Mouse (Mus musculus): ENCODE results near the gene Sh3pxd2b. TPM values are rescaled to one million over a fixed set of nuclear protein-coding genes. Genes with fewer than 3 reads are reported as not detected.
A peak's percentile ranks its signal among the peaks of the same experiment; 100 is the strongest.

Gene Sh3pxd2b
- polyA plus RNA-seq, 1 experiment from 2014 or later = 17.2 TPM

DNA sequence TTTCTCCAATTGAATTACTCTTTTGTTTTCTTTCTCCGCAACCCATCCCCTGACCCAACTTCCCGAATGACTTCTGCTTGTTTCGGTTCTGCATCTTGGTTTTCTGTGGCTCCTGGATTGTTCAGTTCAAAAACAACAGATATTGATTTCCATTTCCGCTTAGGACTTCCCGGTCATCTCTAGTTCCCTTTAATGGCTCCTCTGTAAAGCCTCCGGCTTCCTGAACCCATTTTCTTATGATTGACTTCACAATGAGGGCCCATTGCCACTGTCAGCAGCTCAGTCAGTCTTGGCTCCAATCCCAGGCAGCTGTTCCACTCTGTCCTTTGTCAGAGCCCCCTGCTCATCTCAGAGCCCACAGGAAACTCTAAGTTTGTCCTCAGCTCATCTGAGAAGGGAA is 16.5 kb upstream of the Sh3pxd2b start:
- 51% methylated on average over 6 of the region's 6 CpGs for WGBS
- Histone ChIP-seq H3K4me2 (ENCODE audit: low read depth, low read length) (no peak overlapping the region), H3K36me3 (replicated peaks; ENCODE audit: control insufficient read depth, insufficient read depth, low read depth, low read length) (no peaks in the 10 kb centered on the region), H3K27me3 (ENCODE audit: control insufficient read depth, insufficient read depth, low read length) (no peaks in the 10 kb centered on the region), H3K9me3 (replicated peaks; ENCODE audit: control insufficient read depth, low read length) (no peaks in the 10 kb centered on the region), H3K4me1 (ENCODE audit: control insufficient read depth, insufficient read depth, low read length) (no peaks in the 10 kb centered on the region), H3K4me3 (ENCODE audit: low read depth, low read length) (no peak overlapping the region), H3K9ac (replicated peaks; ENCODE audit: low read length) (no peak overlapping the region), H3K27ac (replicated peaks; ENCODE audit: low read depth, low read length) (no peak overlapping the region)
- ATAC-seq (replicated peaks; ENCODE audit: insufficient number of reproducible peaks, low FRiP score, low TSS enrichment, low read depth) (no peak), DNase-seq (ENCODE audit: low spot score) (no peak)

DNA sequence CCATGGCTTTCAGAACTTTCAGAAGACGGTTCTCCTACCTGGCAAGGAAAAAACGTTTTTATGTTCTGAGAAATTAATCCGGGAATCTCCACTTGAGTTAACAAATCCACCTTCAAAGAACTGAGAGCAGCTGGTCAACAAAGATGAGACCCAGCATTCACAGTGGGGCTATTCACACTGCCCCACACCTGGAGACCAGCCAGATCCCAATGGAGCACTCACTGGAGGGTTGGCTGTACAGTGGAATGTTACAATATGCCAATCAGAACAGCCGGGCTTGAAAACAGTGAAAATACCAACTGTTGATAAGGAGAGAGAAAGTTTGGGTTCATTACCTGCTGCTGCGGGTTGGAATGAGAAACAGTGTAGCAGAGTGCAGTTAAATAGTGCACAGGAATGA is 15.8 kb upstream of the Sh3pxd2b start:
- Histone ChIP-seq H3K4me3 (ENCODE audit: low read depth, low read length) (no peak overlapping the region), H3K4me2 (ENCODE audit: low read depth, low read length) (no peak overlapping the region), H3K4me1 (ENCODE audit: control insufficient read depth, insufficient read depth, low read length) (no peaks in the 10 kb centered on the region), H3K27ac (replicated peaks; ENCODE audit: low read depth, low read length) (no peak overlapping the region), H3K36me3 (replicated peaks; ENCODE audit: control insufficient read depth, insufficient read depth, low read depth, low read length) (no peaks in the 10 kb centered on the region), H3K27me3 (ENCODE audit: control insufficient read depth, insufficient read depth, low read length) (no peaks in the 10 kb centered on the region), H3K9me3 (replicated peaks; ENCODE audit: control insufficient read depth, low read length) (no peaks in the 10 kb centered on the region), H3K9ac (replicated peaks; ENCODE audit: low read length) (no peak overlapping the region)
- 69% methylated on average over 5 of the region's 5 CpGs for WGBS
- ATAC-seq (replicated peaks; ENCODE audit: insufficient number of reproducible peaks, low FRiP score, low TSS enrichment, low read depth) (no peak), DNase-seq (ENCODE audit: low spot score) (no peak)

GRCm38 (mm10) chr11:32333235-32333634 is 14.4 kb upstream of the Sh3pxd2b start:
- H3K4me3 ChIP-seq (ENCODE audit: low read depth, low read length) = no peak overlapping the region
- no peak overlapping the region for H3K9ac ChIP-seq (replicated peaks; ENCODE audit: low read length)
- no peaks in the 10 kb centered on the region for H3K36me3 ChIP-seq (replicated peaks; ENCODE audit: control insufficient read depth, insufficient read depth, low read depth, low read length)
- no peak overlapping the region for H3K27ac ChIP-seq (replicated peaks; ENCODE audit: low read depth, low read length)
- DNase-seq (ENCODE audit: low spot score) = no peak
- no peak for ATAC-seq (replicated peaks; ENCODE audit: insufficient number of reproducible peaks, low FRiP score, low TSS enrichment, low read depth)
- H3K4me2 ChIP-seq (ENCODE audit: low read depth, low read length) = no peak overlapping the region
- no peaks in the 10 kb centered on the region for H3K27me3 ChIP-seq (ENCODE audit: control insufficient read depth, insufficient read depth, low read length)
- no peaks in the 10 kb centered on the region for H3K9me3 ChIP-seq (replicated peaks; ENCODE audit: control insufficient read depth, low read length)
- no peaks in the 10 kb centered on the region for H3K4me1 ChIP-seq (ENCODE audit: control insufficient read depth, insufficient read depth, low read length)
- 83% methylated on average over 2 of the region's 2 CpGs for WGBS

GRCm38 (mm10) chr11:32336435-32336907 is 11.1 kb upstream of the Sh3pxd2b start:
- WGBS = 82% methylated on average over 6 of the region's 6 CpGs
- H3K27ac ChIP-seq (replicated peaks; ENCODE audit: low read depth, low read length) = no peak overlapping the region
- no peaks in the 10 kb centered on the region for H3K27me3 ChIP-seq (ENCODE audit: control insufficient read depth, insufficient read depth, low read length)

GRCm38 (mm10) chr11:32339131-32339531 is 8.5 kb upstream of the Sh3pxd2b start:
- Histone ChIP-seq H3K4me2 (ENCODE audit: low read depth, low read length) (no peak overlapping the region), H3K9me3 (replicated peaks; ENCODE audit: control insufficient read depth, low read length) (no peaks in the 10 kb centered on the region), H3K4me3 (ENCODE audit: low read depth, low read length) (no peak overlapping the region), H3K9ac (replicated peaks; ENCODE audit: low read length) (no peak overlapping the region), H3K4me1 (ENCODE audit: control insufficient read depth, insufficient read depth, low read length) (no peaks in the 10 kb centered on the region), H3K36me3 (replicated peaks; ENCODE audit: control insufficient read depth, insufficient read depth, low read depth, low read length) (no peaks in the 10 kb centered on the region), H3K27me3 (ENCODE audit: control insufficient read depth, insufficient read depth, low read length) (no peaks in the 10 kb centered on the region), H3K27ac (replicated peaks; ENCODE audit: low read depth, low read length) (no peak overlapping the region)
- no peak for ATAC-seq (replicated peaks; ENCODE audit: insufficient number of reproducible peaks, low FRiP score, low TSS enrichment, low read depth)
- WGBS = 73% methylated on average over 2 of the region's 2 CpGs
- no peak for DNase-seq (ENCODE audit: low spot score)

More at GRCm38 (mm10) chr11:32336435-32336907, 11.1 kb upstream of the Sh3pxd2b start:
- ATAC-seq (replicated peaks; ENCODE audit: insufficient number of reproducible peaks, low FRiP score, low TSS enrichment, low read depth) = no peak
- H3K9me3 ChIP-seq (replicated peaks; ENCODE audit: control insufficient read depth, low read length) = no peaks in the 10 kb centered on the region
- no peaks in the 10 kb centered on the region for H3K4me1 ChIP-seq (ENCODE audit: control insufficient read depth, insufficient read depth, low read length)
- H3K4me2 ChIP-seq (ENCODE audit: low read depth, low read length) = no peak overlapping the region
- no peak overlapping the region for H3K9ac ChIP-seq (replicated peaks; ENCODE audit: low read length)
- no peaks in the 10 kb centered on the region for H3K36me3 ChIP-seq (replicated peaks; ENCODE audit: control insufficient read depth, insufficient read depth, low read depth, low read length)
- no peak overlapping the region for H3K4me3 ChIP-seq (ENCODE audit: low read depth, low read length)
- no peak for DNase-seq (ENCODE audit: low spot score)

GRCm38 (mm10) chr11:32340476-32341473 is 6.8 kb upstream of the Sh3pxd2b start:
- no peaks in the 10 kb centered on the region for H3K36me3 ChIP-seq (replicated peaks; ENCODE audit: control insufficient read depth, insufficient read depth, low read depth, low read length)
- DNase-seq (ENCODE audit: low spot score) (peak; percentile 76), ATAC-seq (replicated peaks; ENCODE audit: insufficient number of reproducible peaks, low FRiP score, low TSS enrichment, low read depth) (peak; percentile 49; the same call in 1 of the 2 replicates)
- no peaks in the 10 kb centered on the region for H3K4me1 ChIP-seq (ENCODE audit: control insufficient read depth, insufficient read depth, low read length)
- no peak overlapping the region; the same call in 1 of the 2 replicates for H3K4me2 ChIP-seq (ENCODE audit: low read depth, low read length)
- H3K4me3 ChIP-seq (ENCODE audit: low read depth, low read length) = no peak overlapping the region
- no peaks in the 10 kb centered on the region for H3K9me3 ChIP-seq (replicated peaks; ENCODE audit: control insufficient read depth, low read length)
- no peak overlapping the region for H3K27ac ChIP-seq (replicated peaks; ENCODE audit: low read depth, low read length)
- WGBS = 38% methylated on average over 17 of the region's 17 CpGs
- no peaks in the 10 kb centered on the region for H3K27me3 ChIP-seq (ENCODE audit: control insufficient read depth, insufficient read depth, low read length)
- no peak overlapping the region for H3K9ac ChIP-seq (replicated peaks; ENCODE audit: low read length)

- no peaks in the 10 kb centered on the region for H3K36me3 ChIP-seq (replicated peaks; ENCODE audit: control insufficient read depth, insufficient read depth, low read depth, low read length)
- no peak overlapping the region for H3K4me3 ChIP-seq (ENCODE audit: low read depth, low read length)
- no peaks in the 10 kb centered on the region for H3K27me3 ChIP-seq (ENCODE audit: control insufficient read depth, insufficient read depth, low read length)
- H3K4me1 ChIP-seq (ENCODE audit: control insufficient read depth, insufficient read depth, low read length) = peaks cover 2% of the 10 kb centered on the region; the same call in 1 of the 2 replicates
- no peaks in the 10 kb centered on the region for H3K9me3 ChIP-seq (replicated peaks; ENCODE audit: control insufficient read depth, low read length)
- ATAC-seq (replicated peaks; ENCODE audit: insufficient number of reproducible peaks, low FRiP score, low TSS enrichment, low read depth) (no peak), DNase-seq (ENCODE audit: low spot score) (peak; percentile 52)
- no peak overlapping the region for H3K9ac ChIP-seq (replicated peaks; ENCODE audit: low read length)
- 7% methylated on average over 2 of the region's 2 CpGs for WGBS
- H3K4me2 ChIP-seq (ENCODE audit: low read depth, low read length) = no peak overlapping the region
- no peak overlapping the region for H3K27ac ChIP-seq (replicated peaks; ENCODE audit: low read depth, low read length)
These were observed 4.8 kb upstream of the Sh3pxd2b start for GRCm38 (mm10) chr11:32342770-32343191.

DNA sequence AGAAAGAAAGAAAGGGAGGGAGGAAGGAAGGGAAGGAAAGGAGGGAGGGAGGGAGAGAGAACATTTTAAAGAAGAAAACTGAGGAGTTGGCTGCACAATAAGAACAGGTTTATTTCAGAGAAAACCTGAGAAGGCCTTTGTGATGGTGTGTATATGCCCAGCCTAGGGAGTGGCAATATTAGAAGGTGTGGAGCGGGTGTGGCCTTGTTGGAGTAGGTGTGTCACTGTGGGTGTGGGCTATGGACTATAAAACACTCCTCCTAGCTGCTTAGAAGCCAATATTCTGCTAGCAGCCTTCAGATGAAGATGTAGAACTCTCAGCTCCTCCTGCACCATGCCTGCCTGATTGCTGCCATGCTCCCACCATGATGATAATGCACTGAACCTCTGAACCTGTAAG is 4.3 kb upstream of the Sh3pxd2b start:
- DNase-seq (ENCODE audit: low spot score) (no peak), ATAC-seq (replicated peaks; ENCODE audit: insufficient number of reproducible peaks, low FRiP score, low TSS enrichment, low read depth) (no peak)
- Histone ChIP-seq H3K4me1 (ENCODE audit: control insufficient read depth, insufficient read depth, low read length) (peaks cover 2% of the 10 kb centered on the region; the same call in 1 of the 2 replicates), H3K27ac (replicated peaks; ENCODE audit: low read depth, low read length) (no peak overlapping the region), H3K4me2 (ENCODE audit: low read depth, low read length) (no peak overlapping the region), H3K9me3 (replicated peaks; ENCODE audit: control insufficient read depth, low read length) (no peaks in the 10 kb centered on the region), H3K9ac (replicated peaks; ENCODE audit: low read length) (no peak overlapping the region), H3K27me3 (ENCODE audit: control insufficient read depth, insufficient read depth, low read length) (no peaks in the 10 kb centered on the region), H3K36me3 (replicated peaks; ENCODE audit: control insufficient read depth, insufficient read depth, low read depth, low read length) (no peaks in the 10 kb centered on the region), H3K4me3 (ENCODE audit: low read depth, low read length) (no peak overlapping the region)
- 96% methylated on average over 1 of the region's 1 CpGs for WGBS
